Mouse (Mus musculus) neural tube, embryonic 12.5 days (tissue): ENCODE results near the gene Fuca1. TPM values are rescaled to one million over a fixed set of nuclear protein-coding genes. Genes with fewer than 3 reads are reported as not detected.

Source experiments
- ATAC-seq: fragments of 200-750 bp; cut with Nextera tagmentation; 2 replicates; pipeline ENCODE4 v1.8.0; 2017; ENCODE audit warnings: low read depth, mild to moderate bottlenecking, moderate TSS enrichment, moderate library complexity; ENCODE audit not compliant: low FRiP score
- H3K27ac ChIP-seq: fragments of 300-500 bp; sonication (generic); 2 replicates; pipeline ENCODE4 v1.5.1; 2016
- H3K27me3 ChIP-seq: fragments of 300-500 bp; sonication (generic); replicated peaks from 2 replicates; pipeline ENCODE4 v1.6.1; 2016; ENCODE audit warnings: mild to moderate bottlenecking
- H3K36me3 ChIP-seq: fragments of 300-500 bp; sonication (generic); 2 replicates; pipeline ENCODE4 v1.6.1; 2016; ENCODE audit warnings: mild to moderate bottlenecking
- H3K4me1 ChIP-seq: fragments of 300-500 bp; sonication (generic); 2 replicates; pipeline ENCODE4 v1.6.1; 2016
- H3K4me2 ChIP-seq: fragments of 300-500 bp; sonication (generic); replicated peaks from 2 replicates; pipeline ENCODE4 v1.6.1; 2016; ENCODE audit warnings: mild to moderate bottlenecking
- H3K4me3 ChIP-seq: fragments of 300-500 bp; sonication (generic); 2 replicates; pipeline ENCODE4 v1.5.1; 2016
- H3K9ac ChIP-seq: fragments of 300-500 bp; sonication (generic); 2 replicates; pipeline ENCODE4 v1.6.1; 2016; ENCODE audit warnings: mild to moderate bottlenecking
- H3K9me3 ChIP-seq: fragments of 300-500 bp; sonication (generic); 2 replicates; pipeline ENCODE4 v1.6.1; 2016; ENCODE audit warnings: mild to moderate bottlenecking
- WGBS: fragments of 180-500 bp; shearing (Covaris S2); methylation state at CpG from one replicate; pipeline ENCODE4 v1.1.7; 2016; 5-methylcytosine and 5-hydroxymethylcytosine counted together
- polyA plus RNA-seq: library from polyadenylated mRNA; unstranded; fragments of >200 nt; fragmentation: Nextera tagmentation; extraction: Ambion mirVana; gene quantifications from 2 replicates; pipeline ENCODE4 v1.2.1, GENCODE M21; 2016

Fuca1 gene
- polyA plus RNA-seq, 1 experiment from 2014 or later, result 53.6 TPM

GRCm38 (mm10) chr4:135963457-135964193, 43.1 kb downstream of the Fuca1 start, which contains the start of gene Gale:
Gene Gale (plus strand): TSS chr4:135963727.
- no peaks in the 10 kb centered on the region for H3K9me3 ChIP-seq
- H3K4me3 ChIP-seq, result peak within 1 kb of the TSS; percentile 66
- H3K9ac ChIP-seq, result peak within 1 kb of the TSS; percentile 82
- H3K36me3 ChIP-seq, result peaks cover 47% of the 10 kb centered on the region
- H3K27ac ChIP-seq, result peak within 1 kb of the TSS; percentile 57; the same call in 1 of the 2 replicates
- H3K27me3 ChIP-seq, result no peaks in the 10 kb centered on the region
- WGBS, result under 1% methylated on average over 56 of the region's 56 CpGs
- peak; percentile 94 for ATAC-seq
- H3K4me1 ChIP-seq, result peaks cover 15% of the 10 kb centered on the region
- peak within 1 kb of the TSS; percentile 78 for H3K4me2 ChIP-seq

- no peaks in the 10 kb centered on the region for H3K27me3 ChIP-seq
- peak overlapping the region; percentile 82 for H3K9ac ChIP-seq
- peaks cover 15% of the 10 kb centered on the region for H3K4me1 ChIP-seq
- no peak for ATAC-seq
- no peak overlapping the region for H3K27ac ChIP-seq
- peaks cover 47% of the 10 kb centered on the region for H3K36me3 ChIP-seq
- H3K4me3 ChIP-seq, result peak overlapping the region; percentile 66
- WGBS, result 6% methylated on average over 12 of the region's 12 CpGs
- H3K4me2 ChIP-seq, result peak overlapping the region; percentile 78
- H3K9me3 ChIP-seq, result no peaks in the 10 kb centered on the region
These were observed 43.9 kb downstream of the Fuca1 start for GRCm38 (mm10) chr4:135964426-135964825.

GRCm38 (mm10) chr4:135965113-135965512, 44.6 kb downstream of the Fuca1 start:
- H3K36me3 ChIP-seq, result peaks cover 48% of the 10 kb centered on the region
- no peak overlapping the region for H3K4me2 ChIP-seq
- 87% methylated on average over 9 of the region's 9 CpGs for WGBS

GRCm38 (mm10) chr4:135966283-135966682, 45.7 kb downstream of the Fuca1 start:
- ATAC-seq, result no peak
- no peak overlapping the region for H3K27ac ChIP-seq
- H3K4me3 ChIP-seq, result no peak overlapping the region
- no peak overlapping the region for H3K4me2 ChIP-seq
- H3K4me1 ChIP-seq, result peaks cover 24% of the 10 kb centered on the region
- WGBS, result 93% methylated on average over 16 of the region's 16 CpGs
- peaks cover 53% of the 10 kb centered on the region for H3K36me3 ChIP-seq
- H3K27me3 ChIP-seq, result no peaks in the 10 kb centered on the region
- H3K9ac ChIP-seq, result no peak overlapping the region
- no peaks in the 10 kb centered on the region for H3K9me3 ChIP-seq

More at GRCm38 (mm10) chr4:135965113-135965512, 44.6 kb downstream of the Fuca1 start:
- Histone ChIP-seq H3K4me1 (peaks cover 15% of the 10 kb centered on the region), H3K4me3 (no peak overlapping the region), H3K27me3 (no peaks in the 10 kb centered on the region), H3K27ac (no peak overlapping the region), H3K9me3 (no peaks in the 10 kb centered on the region), H3K9ac (no peak overlapping the region)
- ATAC-seq, result no peak

- Histone ChIP-seq H3K4me3 (no peak overlapping the region), H3K9me3 (no peaks in the 10 kb centered on the region), H3K9ac (no peak overlapping the region), H3K27me3 (no peaks in the 10 kb centered on the region), H3K4me1 (peaks cover 33% of the 10 kb centered on the region), H3K36me3 (peaks cover 53% of the 10 kb centered on the region), H3K4me2 (no peak overlapping the region), H3K27ac (no peak overlapping the region)
- WGBS, result 89% methylated on average over 18 of the region's 18 CpGs
- ATAC-seq, result no peak
These were observed 46.7 kb downstream of the Fuca1 start for GRCm38 (mm10) chr4:135967086-135967760.

- Histone ChIP-seq H3K4me1 (peaks cover 31% of the 10 kb centered on the region), H3K4me2 (no peak overlapping the region), H3K36me3 (peaks cover 53% of the 10 kb centered on the region), H3K27ac (no peak overlapping the region), H3K4me3 (no peak overlapping the region), H3K9ac (no peak overlapping the region), H3K27me3 (no peaks in the 10 kb centered on the region), H3K9me3 (no peaks in the 10 kb centered on the region)
- no peak for ATAC-seq
- 73% methylated on average over 19 of the region's 19 CpGs for WGBS
These were observed 47.8 kb downstream of the Fuca1 start for GRCm38 (mm10) chr4:135968271-135968869.

GRCm38 (mm10) chr4:135969070-135969750, 48.7 kb downstream of the Fuca1 start:
- peaks cover 55% of the 10 kb centered on the region for H3K36me3 ChIP-seq
- no peaks in the 10 kb centered on the region for H3K9me3 ChIP-seq
- H3K4me2 ChIP-seq, result no peak overlapping the region
- no peak overlapping the region for H3K27ac ChIP-seq
- no peak overlapping the region for H3K9ac ChIP-seq
- WGBS, result 95% methylated on average over 13 of the region's 13 CpGs
- no peak for ATAC-seq
- H3K4me1 ChIP-seq, result peaks cover 27% of the 10 kb centered on the region
- H3K27me3 ChIP-seq, result no peaks in the 10 kb centered on the region
- no peak overlapping the region for H3K4me3 ChIP-seq

GRCm38 (mm10) chr4:135970585-135970984, 50.0 kb downstream of the Fuca1 start:
- H3K27ac ChIP-seq, result no peak overlapping the region
- no peaks in the 10 kb centered on the region for H3K27me3 ChIP-seq
- WGBS, result 94% methylated on average over 11 of the region's 11 CpGs
- no peaks in the 10 kb centered on the region for H3K9me3 ChIP-seq
- H3K4me1 ChIP-seq, result peaks cover 22% of the 10 kb centered on the region
- peaks cover 67% of the 10 kb centered on the region for H3K36me3 ChIP-seq
- H3K4me2 ChIP-seq, result peak overlapping the region; percentile 99
- no peak overlapping the region for H3K9ac ChIP-seq
- ATAC-seq, result no peak
- no peak overlapping the region for H3K4me3 ChIP-seq

- Histone ChIP-seq H3K27me3 (no peaks in the 10 kb centered on the region), H3K4me3 (peak overlapping the region; percentile 100), H3K4me2 (peak overlapping the region; percentile 99), H3K27ac (no peak overlapping the region), H3K4me1 (peaks cover 22% of the 10 kb centered on the region), H3K36me3 (peaks cover 69% of the 10 kb centered on the region), H3K9ac (peak overlapping the region; percentile 93), H3K9me3 (no peaks in the 10 kb centered on the region)
- ATAC-seq, result peak; percentile 65
- WGBS, result under 1% methylated on average over 35 of the region's 35 CpGs
These were observed 51.4 kb downstream of the Fuca1 start for GRCm38 (mm10) chr4:135971805-135972555.

- peak within 1 kb of the TSS; percentile 100 for H3K4me3 ChIP-seq
- peaks cover 22% of the 10 kb centered on the region for H3K4me1 ChIP-seq
- H3K27ac ChIP-seq, result no peak within 1 kb of the TSS
- H3K9ac ChIP-seq, result peak within 1 kb of the TSS; percentile 93
- H3K9me3 ChIP-seq, result no peaks in the 10 kb centered on the region
- peak within 1 kb of the TSS; percentile 99 for H3K4me2 ChIP-seq
- no peaks in the 10 kb centered on the region for H3K27me3 ChIP-seq
- peaks cover 66% of the 10 kb centered on the region for H3K36me3 ChIP-seq
- ATAC-seq, result peak; percentile 79
- under 1% methylated on average over 17 of the region's 19 CpGs for WGBS
These were observed 52.0 kb downstream of the Fuca1 start, which contains the start of gene Lypla2 for GRCm38 (mm10) chr4:135972556-135972906. Gene Lypla2 (minus strand): TSS chr4:135972626.
